10 mouse cellular contexts compared by ENCODE assay signal in the genomic region with DNA sequence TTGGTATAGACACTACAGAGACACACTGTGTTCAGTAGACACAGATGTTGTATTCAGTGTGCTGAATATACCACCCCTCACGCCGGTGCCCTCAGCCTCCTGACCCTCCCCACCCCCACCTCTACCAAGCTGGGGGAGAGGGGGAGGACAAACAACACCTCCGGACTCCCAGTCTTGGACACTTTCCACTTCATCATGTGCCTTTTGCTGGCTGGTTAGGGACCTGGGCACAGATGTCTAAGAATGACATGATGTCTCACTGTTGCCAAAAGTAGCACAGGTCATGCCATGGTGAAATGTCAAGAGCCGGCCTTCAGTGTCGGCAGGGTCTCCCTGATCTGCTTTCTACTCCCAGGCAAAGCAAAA. TPM values are rescaled to one million over a fixed set of nuclear protein-coding genes. Genes with fewer than 3 reads are reported as not detected.
DNase-seq lines count a peak whose midpoint lies in the region; ATAC-seq and TF ChIP-seq lines count a peak whose summit lies in the region.
"Had no signal": no experiment of that assay in that cellular context is flagged by ENCODE, and none has a peak within 500 bp of the region (broad histone marks: within the 10 kb centered on the region; RNA-seq: fewer than 3 reads in every experiment).

No protein-coding gene starts in this region.

- H3K36me3 ChIP-seq in hindbrain, embryonic 10.5 days = no peaks in the 10 kb centered on the region
- no peaks in the 10 kb centered on the region for H3K36me3 ChIP-seq in hindbrain, embryonic 14.5 days (replicated peaks; ENCODE audit: control insufficient read depth, insufficient read depth)
- H3K36me3 ChIP-seq in heart, postnatal 0 days (replicated peaks; ENCODE audit: control insufficient read depth, insufficient read depth, low read length) = no peaks in the 10 kb centered on the region
- no peaks in the 10 kb centered on the region for H3K36me3 ChIP-seq in stomach, postnatal 0 days (ENCODE audit: control insufficient read depth, insufficient read depth, low read length)

- H3K9me3 ChIP-seq in hindbrain, embryonic 10.5 days = no peaks in the 10 kb centered on the region
- H3K9me3 ChIP-seq in hindbrain, embryonic 14.5 days (ENCODE audit: control insufficient read depth, low read length) = no peaks in the 10 kb centered on the region
- no peaks in the 10 kb centered on the region for H3K9me3 ChIP-seq in heart, postnatal 0 days (replicated peaks; ENCODE audit: control insufficient read depth, low read length)
- no peaks in the 10 kb centered on the region for H3K9me3 ChIP-seq in stomach, postnatal 0 days (ENCODE audit: control insufficient read depth, low read length)

- H3K27me3 ChIP-seq in hindbrain, embryonic 10.5 days (ENCODE audit: insufficient read depth, poor library complexity, severe bottlenecking) = no peaks in the 10 kb centered on the region
- H3K27me3 ChIP-seq in hindbrain, embryonic 14.5 days (ENCODE audit: control insufficient read depth, insufficient read depth, low read length) = no peaks in the 10 kb centered on the region
- H3K27me3 ChIP-seq in heart, postnatal 0 days (ENCODE audit: control insufficient read depth, insufficient read depth, low read length) = no peaks in the 10 kb centered on the region
- no peaks in the 10 kb centered on the region for H3K27me3 ChIP-seq in stomach, postnatal 0 days (ENCODE audit: control insufficient read depth, insufficient read depth, low read length)

- ATAC-seq in hindbrain, embryonic 14.5 days (ENCODE audit: low FRiP score) = no peak
- ATAC-seq in heart, postnatal 0 days (ENCODE audit: insufficient read depth, low read depth) = peak; percentile 75
- no peak for ATAC-seq in stomach, postnatal 0 days (ENCODE audit: low FRiP score, low TSS enrichment)

- WGBS in hindbrain, embryonic 10.5 days = 14% methylated on average over 5 of the region's 5 CpGs
- 22% methylated on average over 5 of the region's 5 CpGs for WGBS in hindbrain, embryonic 14.5 days
- 15% methylated on average over 5 of the region's 5 CpGs for WGBS in heart, postnatal 0 days
- 33% methylated on average over 5 of the region's 5 CpGs for WGBS in stomach, postnatal 0 days

- H3K4me1 ChIP-seq in hindbrain, embryonic 10.5 days (replicated peaks) = peaks cover 61% of the 10 kb centered on the region
- H3K4me1 ChIP-seq in hindbrain, embryonic 14.5 days (replicated peaks; ENCODE audit: control insufficient read depth, insufficient read depth, low read length) = peaks cover 43% of the 10 kb centered on the region
- peaks cover 35% of the 10 kb centered on the region for H3K4me1 ChIP-seq in heart, postnatal 0 days (ENCODE audit: control insufficient read depth, insufficient read depth)
- no peaks in the 10 kb centered on the region; the same call in 1 of the 2 replicates for H3K4me1 ChIP-seq in stomach, postnatal 0 days (replicated peaks; ENCODE audit: control insufficient read depth, insufficient read depth)

- no peak overlapping the region for H3K4me2 ChIP-seq in hindbrain, embryonic 14.5 days (replicated peaks)
- no peak overlapping the region for H3K4me2 ChIP-seq in heart, postnatal 0 days (ENCODE audit: low read depth, low read length)
- H3K4me2 ChIP-seq in stomach, postnatal 0 days (replicated peaks; ENCODE audit: low read depth) = no peak overlapping the region

- peak overlapping the region; percentile 4; the same call in 1 of the 2 replicates for H3K4me3 ChIP-seq in hindbrain, embryonic 10.5 days
- H3K4me3 ChIP-seq in hindbrain, embryonic 14.5 days (replicated peaks; ENCODE audit: low read length) = no peak overlapping the region
- no peak overlapping the region for H3K4me3 ChIP-seq in heart, postnatal 0 days (ENCODE audit: low read depth, low read length)
- no peak overlapping the region for H3K4me3 ChIP-seq in stomach, postnatal 0 days (ENCODE audit: low read depth, low read length)

- no peak overlapping the region for H3K9ac ChIP-seq in hindbrain, embryonic 14.5 days
- H3K9ac ChIP-seq in heart, postnatal 0 days (replicated peaks; ENCODE audit: low read depth, low read length) = no peak overlapping the region
- H3K9ac ChIP-seq in stomach, postnatal 0 days (ENCODE audit: low read length) = no peak overlapping the region

- DNase-seq in hindbrain, embryonic 10.5 days (ENCODE audit: low spot score) = no peak
- no peak for DNase-seq in hindbrain, embryonic 14.5 days (ENCODE audit: low spot score)
- peak; percentile 32 for DNase-seq in retina, postnatal 1 day
- no peak for DNase-seq in retina, embryonic 14.5 days (ENCODE audit: low spot score)
- DNase-seq in heart, postnatal 0 days (ENCODE audit: low spot score) = peak; percentile 79
- DNase-seq in stomach, postnatal 0 days (ENCODE audit: low spot score) = no peak
- DNase-seq in cerebellum, adult 9-11 months = no peak
- DNase-seq in lung, adult 18-20 months = no peak

- H3K27ac ChIP-seq in hindbrain, embryonic 10.5 days = peak overlapping the region; percentile 95
- no peak overlapping the region for H3K27ac ChIP-seq in hindbrain, embryonic 14.5 days
- peak overlapping the region; percentile 92 for H3K27ac ChIP-seq in heart, postnatal 0 days (ENCODE audit: low read depth)
- H3K27ac ChIP-seq in stomach, postnatal 0 days (replicated peaks) = peak overlapping the region; percentile 69

- no peak for TF ChIP-seq CTCF in heart, postnatal 0 days (IDR thresholded peaks at IDR 0.05; ENCODE audit: low read depth)
- TF ChIP-seq CTCF in stomach, postnatal 0 days (IDR thresholded peaks at IDR 0.05; ENCODE audit: low read depth) = no peak

- TF ChIP-seq EP300 in heart, postnatal 0 days (IDR thresholded peaks at IDR 0.05; ENCODE audit: low read depth) = peak; percentile 94
- TF ChIP-seq EP300 in stomach, postnatal 0 days (optimal IDR thresholded peaks at IDR 0.05) = no peak

RNA-seq across cellular contexts. Expression of a gene that starts 19.1 kb away (rescaled TPM):
- polyA plus RNA-seq in hindbrain, embryonic 10.5 days (2016; fragmentation: Nextera tagmentation; extraction: Ambion mirVana) = 1.1 and 2.4 TPM in 2 replicates
- 5.5 and 7.6 TPM in 2 replicates for polyA plus RNA-seq in hindbrain, embryonic 14.5 days (2014; fragmentation: Nextera tagmentation; extraction: Ambion mirVana)
- total RNA-seq in heart, postnatal 0 days (2014; rRNA removed; ENCODE audit: low replicate concordance) = 2.2 TPM in 1 of 2 replicates, not detected in the other
- 1.4 and 2.0 TPM in 2 replicates for polyA plus RNA-seq in heart, postnatal 0 days (2015; fragmentation: Nextera tagmentation; extraction: Ambion mirVana)
- 4.5 and 4.9 TPM in 2 replicates for polyA plus RNA-seq in stomach, postnatal 0 days (2015; fragmentation: Nextera tagmentation; extraction: Ambion mirVana)
- total RNA-seq: MEL; monocyte, adult 5-6 weeks had no signal

RNA-seq across cellular contexts. Expression of a gene that starts 36.2 kb away (rescaled TPM):
- 65.2 and 68.6 TPM in 2 replicates for polyA plus RNA-seq in hindbrain, embryonic 10.5 days (2016; fragmentation: Nextera tagmentation; extraction: Ambion mirVana)
- 43.8 and 47.9 TPM in 2 replicates for polyA plus RNA-seq in hindbrain, embryonic 14.5 days (2014; fragmentation: Nextera tagmentation; extraction: Ambion mirVana)
- 26.0 and 41.8 TPM in 2 replicates for total RNA-seq in heart, postnatal 0 days (2014; rRNA removed; ENCODE audit: low replicate concordance)
- polyA plus RNA-seq in heart, postnatal 0 days (2015; fragmentation: Nextera tagmentation; extraction: Ambion mirVana) = 61.7 and 63.8 TPM in 2 replicates
- polyA plus RNA-seq in stomach, postnatal 0 days (2015; fragmentation: Nextera tagmentation; extraction: Ambion mirVana) = 59.3 and 62.3 TPM in 2 replicates

RNA-seq across cellular contexts. Expression of a gene that starts 42.7 kb away (rescaled TPM):
- polyA plus RNA-seq in hindbrain, embryonic 10.5 days (2016; fragmentation: Nextera tagmentation; extraction: Ambion mirVana) = 45.9 and 56.0 TPM in 2 replicates
- 32.6 and 34.9 TPM in 2 replicates for polyA plus RNA-seq in hindbrain, embryonic 14.5 days (2014; fragmentation: Nextera tagmentation; extraction: Ambion mirVana)
- 62.7 and 74.2 TPM in 2 replicates for total RNA-seq in heart, postnatal 0 days (2014; rRNA removed; ENCODE audit: low replicate concordance)
- 51.7 and 52.3 TPM in 2 replicates for polyA plus RNA-seq in heart, postnatal 0 days (2015; fragmentation: Nextera tagmentation; extraction: Ambion mirVana)
- polyA plus RNA-seq in stomach, postnatal 0 days (2015; fragmentation: Nextera tagmentation; extraction: Ambion mirVana) = 34.5 and 35.5 TPM in 2 replicates
- total RNA-seq: MEL; monocyte, adult 5-6 weeks had no signal

Comparison
In these comparisons a context has a peak if more than half of its experiments do, and no peak if none do; other contexts are left out.
1. DNase-seq: peak in retina, postnatal 1 day (single experiment) and heart, postnatal 0 days (single experiment); none in hindbrain, embryonic 10.5 days (single experiment), hindbrain, embryonic 14.5 days (single experiment), retina, embryonic 14.5 days (single experiment), stomach, postnatal 0 days (single experiment), cerebellum, adult 9-11 months (single experiment) and lung, adult 18-20 months (0 of 2).